Mouse (Mus musculus) left cerebral cortex, adult 2 months (tissue): Measurements from ENCODE around the gene Pagr1b. TPM values are rescaled to one million over a fixed set of nuclear protein-coding genes. Genes with fewer than 3 reads are reported as not detected.

Experiments used
- DNase-seq, 2 experiments: peaks; one replicate each; pipeline ENCODE4 v3.0.0; 2021 to 2022; ENCODE audit warnings: low spot score in 2 of 2, mixed read lengths in 1 of 2; ENCODE audit errors: extremely low spot score in 1 of 2
- H3K27ac ChIP-seq: fragments of 200-600 bp; 2 replicates; pipeline ENCODE4 v1.8.1; 2022
- H3K4me3 ChIP-seq: fragments of 200-600 bp; 2 replicates; pipeline ENCODE4 v1.8.1; 2022
- CTCF ChIP-seq: fragments of 200-600 bp; IDR thresholded peaks from 2 replicates; pipeline ENCODE4 v1.8.1; 2022; ENCODE audit warnings: antibody characterized with exemption, mild to moderate bottlenecking, moderate library complexity
- intact Hi-C: fragments of 180-260 bp; cut with DNase I; formaldehyde crosslinking; loops from one replicate; pipeline ENCODE4 v1.15.1; 2025
- total RNA-seq, 2 experiments: library from RNA; stranded (reverse); gene quantifications; 2 replicates each; pipeline ENCODE4 v1.2.3; 2021

Pagr1b gene
- total RNA-seq, 2 experiments from 2014 or later: 1.2 TPM; not detected in 1

GRCm38 (mm10) chr7:127011051-127011450 lies 5.2 kb downstream of the Pagr1b start:
- no peak overlapping the region for H3K4me3 ChIP-seq
- intact Hi-C loops: no loop called here
- TF ChIP-seq CTCF: no peak
- DNase-seq: no peak
- H3K27ac ChIP-seq: no peak overlapping the region

GRCm38 (mm10) chr7:127009307-127010085 lies 6.8 kb downstream of the Pagr1b start:
- Histone ChIP-seq H3K4me3 (no peak overlapping the region), H3K27ac (peak overlapping the region; percentile 86)
- intact Hi-C loops: no loop called here
- no peak for DNase-seq
- no peak for TF ChIP-seq CTCF

- intact Hi-C loops: loop anchor here (1.0 kb wide), 1 partner anchor 23 kb away; no protein-coding TSS in a partner anchor
- H3K4me3 ChIP-seq: no peak overlapping the region
- peak; percentile 45 to 83 for DNase-seq
- peak overlapping the region; percentile 86 for H3K27ac ChIP-seq
- no peak for TF ChIP-seq CTCF
These were observed 7.9 kb downstream of the Pagr1b start for GRCm38 (mm10) chr7:127008239-127009019.

- DNase-seq: no peak
- TF ChIP-seq CTCF: no peak
- H3K4me3 ChIP-seq: no peak overlapping the region
- H3K27ac ChIP-seq: peak overlapping the region; percentile 86
- intact Hi-C loops: loop anchor here (1.0 kb wide), 1 partner anchor 22 kb away; no protein-coding TSS in a partner anchor
These were observed 8.8 kb downstream of the Pagr1b start for GRCm38 (mm10) chr7:127007313-127008024.

- H3K27ac ChIP-seq: no peak overlapping the region
- TF ChIP-seq CTCF: peak; percentile 15; the same call in 1 of the 2 replicates
- DNase-seq: no peak
- intact Hi-C loops: no loop called here
- H3K4me3 ChIP-seq: no peak overlapping the region
These were observed 12.0 kb downstream of the Pagr1b start for GRCm38 (mm10) chr7:127004122-127004875.

- intact Hi-C loops: no loop called here
- Histone ChIP-seq H3K27ac (no peak overlapping the region), H3K4me3 (no peak overlapping the region)
- TF ChIP-seq CTCF: no peak
- DNase-seq: no peak
These were observed 12.7 kb downstream of the Pagr1b start for GRCm38 (mm10) chr7:127003620-127004019.

GRCm38 (mm10) chr7:126999568-126999967 lies 16.7 kb downstream of the Pagr1b start:
- H3K27ac ChIP-seq: no peak overlapping the region
- intact Hi-C loops: no loop called here
- H3K4me3 ChIP-seq: no peak overlapping the region
- DNase-seq: no peak
- no peak for TF ChIP-seq CTCF

GRCm38 (mm10) chr7:126996449-126996848 lies 19.8 kb downstream of the Pagr1b start:
- intact Hi-C loops: no loop called here
- TF ChIP-seq CTCF: peak; percentile 18; the same call in 1 of the 2 replicates
- no peak for DNase-seq
- Histone ChIP-seq H3K27ac (no peak overlapping the region), H3K4me3 (no peak overlapping the region)

GRCm38 (mm10) chr7:126988816-126989215 lies 27.5 kb downstream of the Pagr1b start:
- Histone ChIP-seq H3K4me3 (no peak overlapping the region), H3K27ac (no peak overlapping the region)
- TF ChIP-seq CTCF: no peak
- no peak for DNase-seq
- intact Hi-C loops: no loop called here

GRCm38 (mm10) chr7:126986319-126986718 lies 30.0 kb downstream of the Pagr1b start:
- peak overlapping the region; percentile 45 for H3K27ac ChIP-seq
- peak; percentile 64 for TF ChIP-seq CTCF
- H3K4me3 ChIP-seq: no peak overlapping the region
- DNase-seq: peak in 1 of 2 experiments; percentile 52
- intact Hi-C loops: loop anchor here (1.0 kb wide), 1 partner anchor 121 kb away; no protein-coding TSS in a partner anchor
